Mouse (Mus musculus): Measurements from ENCODE around the gene Sorbs1. TPM values are rescaled to one million over a fixed set of nuclear protein-coding genes. Genes with fewer than 3 reads are reported as not detected.

The Sorbs1 gene
- polyA plus RNA-seq, 1 experiment from 2014 or later, result 92.0 TPM

GRCm38 (mm10) chr19:40431969-40432368, 81.6 kb downstream of the Sorbs1 start:
- no peak for ATAC-seq (ENCODE audit: low FRiP score, low read depth)
- Histone ChIP-seq H3K9ac (no peak overlapping the region), H3K4me3 (no peak overlapping the region), H3K36me3 (no peaks in the 10 kb centered on the region), H3K27ac (replicated peaks) (no peak overlapping the region), H3K27me3 (no peaks in the 10 kb centered on the region), H3K4me1 (replicated peaks) (peaks cover 41% of the 10 kb centered on the region), H3K9me3 (no peaks in the 10 kb centered on the region), H3K4me2 (no peak overlapping the region)
- WGBS, result 79% methylated on average over 4 of the region's 4 CpGs

- Histone ChIP-seq H3K4me3 (no peak overlapping the region), H3K9me3 (no peaks in the 10 kb centered on the region), H3K4me1 (replicated peaks) (peaks cover 42% of the 10 kb centered on the region), H3K4me2 (no peak overlapping the region), H3K27ac (replicated peaks) (no peak overlapping the region), H3K27me3 (no peaks in the 10 kb centered on the region), H3K36me3 (no peaks in the 10 kb centered on the region), H3K9ac (no peak overlapping the region)
- WGBS, result 79% methylated on average over 3 of the region's 3 CpGs
- ATAC-seq (ENCODE audit: low FRiP score, low read depth), result no peak
Measured at GRCm38 (mm10) chr19:40429572-40429971, 84.0 kb downstream of the Sorbs1 start.

DNA sequence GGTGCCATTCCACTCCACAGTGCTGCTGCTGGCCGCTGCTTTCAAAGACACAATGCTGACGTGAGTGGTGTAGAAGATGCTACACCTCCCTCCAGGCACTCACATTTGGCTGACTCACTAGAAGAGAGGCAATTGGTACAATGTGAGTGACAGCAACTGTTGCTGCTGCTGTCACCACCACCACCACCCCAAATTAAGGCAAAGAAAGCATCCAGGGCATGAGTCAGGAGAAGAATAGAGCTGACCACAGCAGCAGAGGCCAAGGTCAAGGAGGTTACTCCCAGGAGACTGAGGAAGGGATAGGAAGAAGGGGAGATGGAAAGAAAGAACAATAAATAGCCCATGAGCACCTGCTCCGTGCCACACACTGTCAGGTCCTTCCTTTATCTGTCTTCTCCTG, 84.4 kb downstream of the Sorbs1 start:
- H3K36me3 ChIP-seq, result no peaks in the 10 kb centered on the region
- H3K4me1 ChIP-seq (replicated peaks), result peaks cover 38% of the 10 kb centered on the region
- no peak overlapping the region for H3K4me3 ChIP-seq
- no peaks in the 10 kb centered on the region for H3K9me3 ChIP-seq
- H3K27me3 ChIP-seq, result no peaks in the 10 kb centered on the region
- no peak for ATAC-seq (ENCODE audit: low FRiP score, low read depth)
- no peak overlapping the region for H3K4me2 ChIP-seq
- H3K27ac ChIP-seq (replicated peaks), result no peak overlapping the region
- H3K9ac ChIP-seq, result no peak overlapping the region
- WGBS, result 70% methylated on average over 3 of the region's 3 CpGs

- Histone ChIP-seq H3K4me1 (replicated peaks) (peaks cover 24% of the 10 kb centered on the region), H3K9ac (no peak overlapping the region), H3K36me3 (no peaks in the 10 kb centered on the region), H3K4me2 (no peak overlapping the region), H3K9me3 (no peaks in the 10 kb centered on the region), H3K4me3 (no peak overlapping the region), H3K27ac (replicated peaks) (peak overlapping the region; percentile 63; the same call in 1 of the 2 replicates), H3K27me3 (no peaks in the 10 kb centered on the region)
- 79% methylated on average over 16 of the region's 16 CpGs for WGBS
- ATAC-seq (ENCODE audit: low FRiP score, low read depth), result peak; percentile 76
Measured at GRCm38 (mm10) chr19:40426103-40426960, 87.2 kb downstream of the Sorbs1 start.

DNA sequence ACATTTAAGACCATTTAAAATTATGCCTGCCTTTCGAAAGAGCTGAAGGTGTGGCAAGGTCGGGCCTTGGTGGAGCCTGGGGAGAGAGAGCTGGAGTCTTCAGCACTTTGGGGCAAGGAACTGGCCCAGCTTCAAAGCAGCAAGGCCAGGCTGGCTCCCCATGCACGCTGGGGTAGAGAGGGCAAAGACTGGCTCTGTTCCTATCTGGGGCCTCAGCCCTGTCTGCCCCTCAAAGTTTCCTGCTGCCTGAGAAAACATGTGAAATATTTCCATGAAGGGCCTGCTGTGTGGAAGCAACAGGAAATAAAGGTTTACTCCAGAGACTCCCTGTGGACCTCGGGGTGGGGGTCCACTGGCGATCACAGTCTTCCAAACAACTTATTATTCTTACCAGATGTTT, 88.3 kb downstream of the Sorbs1 start:
- ATAC-seq (ENCODE audit: low FRiP score, low read depth), result no peak
- H3K9ac ChIP-seq, result no peak overlapping the region
- H3K4me1 ChIP-seq (replicated peaks), result peaks cover 21% of the 10 kb centered on the region
- H3K4me2 ChIP-seq, result no peak overlapping the region
- H3K36me3 ChIP-seq, result no peaks in the 10 kb centered on the region
- no peaks in the 10 kb centered on the region for H3K9me3 ChIP-seq
- 53% methylated on average over 5 of the region's 5 CpGs for WGBS
- H3K4me3 ChIP-seq, result no peak overlapping the region
- peak overlapping the region; percentile 63 for H3K27ac ChIP-seq (replicated peaks)
- no peaks in the 10 kb centered on the region for H3K27me3 ChIP-seq

GRCm38 (mm10) chr19:40421037-40421436, 92.5 kb downstream of the Sorbs1 start:
- no peaks in the 10 kb centered on the region for H3K36me3 ChIP-seq

GRCm38 (mm10) chr19:40419315-40419714, 94.3 kb downstream of the Sorbs1 start:
- Histone ChIP-seq H3K36me3 (no peaks in the 10 kb centered on the region), H3K27ac (replicated peaks) (no peak overlapping the region), H3K9me3 (no peaks in the 10 kb centered on the region), H3K4me1 (replicated peaks) (peaks cover 10% of the 10 kb centered on the region), H3K4me3 (no peak overlapping the region), H3K9ac (no peak overlapping the region), H3K4me2 (no peak overlapping the region), H3K27me3 (no peaks in the 10 kb centered on the region)
- WGBS, result 78% methylated on average over 7 of the region's 7 CpGs
- no peak for ATAC-seq (ENCODE audit: low FRiP score, low read depth)

More at GRCm38 (mm10) chr19:40421037-40421436, 92.5 kb downstream of the Sorbs1 start:
- H3K9me3 ChIP-seq, result no peaks in the 10 kb centered on the region
- H3K9ac ChIP-seq, result no peak overlapping the region
- H3K4me1 ChIP-seq (replicated peaks), result peaks cover 11% of the 10 kb centered on the region
- no peak for ATAC-seq (ENCODE audit: low FRiP score, low read depth)
- H3K4me3 ChIP-seq, result no peak overlapping the region
- peak overlapping the region; percentile 35 for H3K27ac ChIP-seq (replicated peaks)
- no peak overlapping the region for H3K4me2 ChIP-seq
- whole genome bisulfite sequencing, result 36% methylated on average over 7 of the region's 7 CpGs
- no peaks in the 10 kb centered on the region for H3K27me3 ChIP-seq

DNA sequence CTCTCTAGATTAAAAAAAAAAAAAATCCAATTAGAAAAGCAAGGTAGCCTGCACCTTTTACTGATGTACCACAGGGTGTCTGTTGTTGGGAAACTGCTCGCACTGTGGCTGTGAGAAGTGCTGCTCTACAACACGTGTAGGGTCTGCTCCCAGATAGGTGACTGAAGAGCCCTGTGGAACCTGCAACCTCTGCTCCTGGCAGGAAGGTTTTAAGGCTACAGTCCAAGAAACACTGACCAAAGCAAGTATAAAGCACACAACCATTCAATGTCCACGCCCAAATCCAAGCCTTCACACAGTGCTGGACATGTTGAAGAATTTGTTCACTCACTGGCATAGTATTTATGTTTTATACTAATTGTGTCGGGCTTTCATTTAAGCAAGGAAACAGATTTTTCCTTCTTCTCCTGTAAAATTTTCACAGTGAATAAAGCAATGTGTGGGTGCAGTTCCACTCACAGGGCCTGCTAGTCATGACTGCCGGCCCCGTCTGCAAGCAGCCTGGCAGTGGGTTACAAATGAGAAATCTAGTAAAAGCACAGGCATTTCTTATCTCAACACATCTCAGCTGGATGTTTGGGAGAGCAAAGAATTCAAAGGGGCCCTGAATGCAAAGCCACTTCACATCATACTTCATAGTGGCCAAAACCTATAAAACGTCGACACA, 96.3 kb downstream of the Sorbs1 start:
- 72% methylated on average over 8 of the region's 8 CpGs for WGBS
- Histone ChIP-seq H3K4me1 (replicated peaks) (peaks cover 10% of the 10 kb centered on the region), H3K4me3 (no peak overlapping the region), H3K9me3 (no peaks in the 10 kb centered on the region), H3K27me3 (no peaks in the 10 kb centered on the region), H3K9ac (no peak overlapping the region), H3K4me2 (no peak overlapping the region), H3K36me3 (no peaks in the 10 kb centered on the region), H3K27ac (replicated peaks) (no peak overlapping the region; the same call in 1 of the 2 replicates)
- ATAC-seq (ENCODE audit: low FRiP score, low read depth), result no peak

DNA sequence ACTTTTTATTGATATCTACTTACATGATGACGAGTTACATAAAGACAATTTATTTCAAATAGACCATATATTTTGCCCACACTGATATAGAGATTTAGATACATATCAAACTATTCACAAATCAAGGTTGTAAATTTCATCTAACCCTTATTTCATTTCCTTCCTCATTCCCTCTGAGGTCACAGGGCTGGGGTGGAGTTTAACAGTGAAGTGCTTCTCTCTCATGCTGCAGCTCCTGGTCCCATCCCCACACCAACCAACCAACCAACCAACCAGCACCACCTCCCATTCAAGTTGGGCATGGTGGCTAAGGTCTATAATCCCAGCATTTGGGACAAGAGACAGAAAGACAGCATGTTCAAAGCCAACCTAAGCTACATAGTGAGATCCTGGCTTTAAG, 97.9 kb downstream of the Sorbs1 start:
- Histone ChIP-seq H3K4me3 (no peak overlapping the region), H3K36me3 (no peaks in the 10 kb centered on the region), H3K4me2 (no peak overlapping the region), H3K27me3 (no peaks in the 10 kb centered on the region), H3K4me1 (replicated peaks) (peaks cover 19% of the 10 kb centered on the region), H3K9ac (no peak overlapping the region), H3K27ac (replicated peaks) (no peak overlapping the region), H3K9me3 (no peaks in the 10 kb centered on the region)
- ATAC-seq (ENCODE audit: low FRiP score, low read depth), result no peak
- WGBS, result 100% methylated on average over 1 of the region's 1 CpGs

DNA sequence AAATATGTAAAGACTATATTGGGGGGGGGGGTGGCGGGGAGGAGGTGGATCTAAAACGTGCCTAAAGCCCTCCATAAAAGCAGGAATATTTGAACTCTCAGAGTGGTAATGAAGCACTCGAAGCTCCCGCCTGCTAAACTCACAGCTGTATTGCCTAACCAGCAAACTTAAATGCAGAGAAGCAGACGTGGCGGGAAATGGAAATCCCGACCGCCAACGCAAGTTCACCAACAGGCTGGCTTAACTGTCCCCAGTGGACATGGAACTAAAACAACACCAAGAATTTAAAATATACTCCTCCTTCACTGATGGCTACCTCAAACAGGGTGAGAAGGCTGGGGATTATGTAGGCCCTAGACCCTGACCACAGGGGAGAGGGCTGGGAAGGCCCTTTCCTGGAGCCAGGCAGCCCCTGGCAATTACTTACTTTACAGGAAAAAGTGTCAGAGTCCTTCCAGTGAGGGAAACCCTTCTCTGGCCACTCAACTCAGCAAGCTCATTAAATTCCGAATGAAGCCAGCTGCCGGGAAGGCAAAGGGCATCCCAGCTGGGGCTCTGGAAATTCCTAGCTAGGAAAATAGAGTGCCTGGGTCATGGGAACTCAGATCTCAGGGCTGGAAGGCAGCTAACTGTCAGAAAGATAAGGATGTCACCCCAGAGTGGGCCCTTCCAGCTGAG, 98.6 kb downstream of the Sorbs1 start:
- 0 out of 2 replicates have a peak overlapping the region, but pooled peaks have one; percentile 22 for H3K27ac ChIP-seq (replicated peaks)
- no peak overlapping the region for H3K4me3 ChIP-seq
- no peak overlapping the region for H3K9ac ChIP-seq
- no peak for ATAC-seq (ENCODE audit: low FRiP score, low read depth)
- no peaks in the 10 kb centered on the region for H3K36me3 ChIP-seq
- no peak overlapping the region for H3K4me2 ChIP-seq
- H3K4me1 ChIP-seq (replicated peaks), result peaks cover 21% of the 10 kb centered on the region
- WGBS, result 52% methylated on average over 11 of the region's 11 CpGs
- no peaks in the 10 kb centered on the region for H3K27me3 ChIP-seq
- no peaks in the 10 kb centered on the region for H3K9me3 ChIP-seq

- Histone ChIP-seq H3K27me3 (no peaks in the 10 kb centered on the region), H3K27ac (replicated peaks) (no peak overlapping the region), H3K4me1 (replicated peaks) (peaks cover 23% of the 10 kb centered on the region), H3K36me3 (no peaks in the 10 kb centered on the region), H3K9ac (no peak overlapping the region), H3K4me3 (no peak overlapping the region), H3K4me2 (no peak overlapping the region), H3K9me3 (no peaks in the 10 kb centered on the region)
- WGBS, result 75% methylated on average over 6 of the region's 6 CpGs
- ATAC-seq (ENCODE audit: low FRiP score, low read depth), result no peak
Measured at GRCm38 (mm10) chr19:40414386-40414785, 99.2 kb downstream of the Sorbs1 start.

GRCm38 (mm10) chr19:40411379-40411813, 102.2 kb downstream of the Sorbs1 start:
- ATAC-seq (ENCODE audit: low FRiP score, low read depth), result no peak
- Histone ChIP-seq H3K9me3 (no peaks in the 10 kb centered on the region), H3K9ac (no peak overlapping the region), H3K27ac (replicated peaks) (peak overlapping the region; percentile 43), H3K36me3 (no peaks in the 10 kb centered on the region), H3K4me1 (replicated peaks) (peaks cover 23% of the 10 kb centered on the region), H3K4me2 (no peak overlapping the region), H3K4me3 (no peak overlapping the region), H3K27me3 (no peaks in the 10 kb centered on the region)
- 46% methylated on average over 6 of the region's 6 CpGs for WGBS
